Mouse (Mus musculus): ENCODE results near the gene Tspan32.

DNA sequence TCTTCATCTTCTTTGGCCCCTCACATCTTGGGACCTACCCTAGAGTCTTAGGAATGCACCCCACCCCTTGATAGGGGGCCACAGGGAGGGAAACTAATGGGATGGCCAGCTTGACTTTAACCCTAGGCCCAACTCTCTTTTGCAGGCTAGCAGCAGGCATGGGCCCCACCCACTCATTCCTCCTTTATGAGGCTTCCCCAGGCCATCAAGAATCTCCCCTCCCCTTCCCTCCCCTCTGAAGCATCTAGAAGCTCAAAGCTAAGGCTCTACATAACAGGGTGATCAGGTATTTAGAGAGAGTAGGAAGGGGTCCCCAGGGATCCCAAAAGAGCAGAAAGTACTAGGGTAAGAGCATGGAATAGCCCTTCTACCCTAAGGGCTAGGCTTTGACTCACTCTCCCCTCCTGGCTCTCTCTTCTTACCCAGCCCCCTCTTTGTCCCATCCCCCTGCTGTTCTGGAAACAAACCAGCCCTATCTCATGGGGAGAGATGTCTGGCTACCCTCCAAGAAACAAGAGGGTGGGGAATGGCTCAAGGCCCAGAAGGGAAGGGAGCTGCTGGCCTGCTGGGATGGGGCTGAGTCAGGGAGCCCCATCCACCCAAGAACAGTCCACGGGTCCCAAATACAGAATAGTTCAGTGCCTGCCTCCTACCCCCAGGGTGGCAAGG lies 11.0 kb downstream of the Tspan32 start:
- TF ChIP-seq CTCF (IDR thresholded peaks at IDR 0.05; ENCODE audit: low read depth) (0 out of 2 replicates have a peak, but pooled peaks have one; percentile 9), EP300 (IDR thresholded peaks at IDR 0.05; ENCODE audit: low read depth) (peak; percentile 90)
